19 mouse cellular contexts compared by ENCODE assay signal in genomic region chr6:142668419-142668766, GRCm38 (mm10). TPM values are rescaled to one million over a fixed set of nuclear protein-coding genes. Genes with fewer than 3 reads are reported as not detected.
DNase-seq lines count a peak whose midpoint lies in the region; ATAC-seq and TF ChIP-seq lines count a peak whose summit lies in the region.
"Had no signal": no experiment of that assay in that cellular context is flagged by ENCODE, and none has a peak within 500 bp of the region (broad histone marks: within the 10 kb centered on the region; RNA-seq: fewer than 3 reads in every experiment).

No protein-coding gene starts in this region.

- H3K9me3 ChIP-seq in heart, embryonic 10.5 days = no peaks in the 10 kb centered on the region; the same call in 1 of the 2 replicates
- H3K9me3 ChIP-seq in heart, postnatal 0 days (replicated peaks; ENCODE audit: control insufficient read depth, low read length) = peaks cover 3% of the 10 kb centered on the region; the same call in 1 of the 2 replicates
- H3K9me3 ChIP-seq in stomach, embryonic 15.5 days = no peaks in the 10 kb centered on the region
- H3K9me3 ChIP-seq: forebrain, embryonic 12.5 days; hindbrain, embryonic 12.5 days had no signal

- H3K9ac ChIP-seq in heart, postnatal 0 days (replicated peaks; ENCODE audit: low read depth, low read length) = no peak overlapping the region
- H3K9ac ChIP-seq in stomach, embryonic 15.5 days = no peak overlapping the region
- H3K9ac ChIP-seq: forebrain, embryonic 12.5 days; hindbrain, embryonic 12.5 days; limb, embryonic 12.5 days; liver, embryonic 13.5 days had no signal

- H3K4me3 ChIP-seq in heart, embryonic 10.5 days = no peak overlapping the region
- no peak overlapping the region for H3K4me3 ChIP-seq in heart, postnatal 0 days (ENCODE audit: low read depth, low read length)
- no peak overlapping the region for H3K4me3 ChIP-seq in stomach, embryonic 15.5 days (replicated peaks)
- H3K4me3 ChIP-seq: forebrain, embryonic 12.5 days; hindbrain, embryonic 12.5 days; limb, embryonic 12.5 days; liver, embryonic 13.5 days had no signal

- no peaks in the 10 kb centered on the region for H3K27me3 ChIP-seq in heart, embryonic 10.5 days (ENCODE audit: insufficient read depth, poor library complexity, severe bottlenecking)
- H3K27me3 ChIP-seq in heart, postnatal 0 days (ENCODE audit: control insufficient read depth, insufficient read depth, low read length) = no peaks in the 10 kb centered on the region
- H3K27me3 ChIP-seq in stomach, embryonic 15.5 days (replicated peaks) = no peaks in the 10 kb centered on the region
- H3K27me3 ChIP-seq: forebrain, embryonic 12.5 days; hindbrain, embryonic 12.5 days; limb, embryonic 12.5 days; liver, embryonic 13.5 days had no signal

- no peak overlapping the region for H3K4me2 ChIP-seq in heart, postnatal 0 days (ENCODE audit: low read depth, low read length)
- H3K4me2 ChIP-seq in stomach, embryonic 15.5 days = no peak overlapping the region
- H3K4me2 ChIP-seq: forebrain, embryonic 12.5 days; hindbrain, embryonic 12.5 days; limb, embryonic 12.5 days; liver, embryonic 13.5 days; midbrain, embryonic 11.5 days had no signal

- H3K4me1 ChIP-seq in heart, embryonic 10.5 days = peaks cover 6% of the 10 kb centered on the region; the same call in 1 of the 2 replicates
- peaks cover 16% of the 10 kb centered on the region; the same call in 1 of the 2 replicates for H3K4me1 ChIP-seq in heart, postnatal 0 days (ENCODE audit: control insufficient read depth, insufficient read depth)
- H3K4me1 ChIP-seq in stomach, embryonic 15.5 days = no peaks in the 10 kb centered on the region
- H3K4me1 ChIP-seq: forebrain, embryonic 12.5 days; hindbrain, embryonic 12.5 days; limb, embryonic 12.5 days; liver, embryonic 13.5 days had no signal

- peaks cover 45% of the 10 kb centered on the region for H3K36me3 ChIP-seq in heart, embryonic 10.5 days
- peaks cover 46% of the 10 kb centered on the region for H3K36me3 ChIP-seq in heart, postnatal 0 days (replicated peaks; ENCODE audit: control insufficient read depth, insufficient read depth, low read length)
- 0 out of 2 replicates have a peak, but pooled peaks cover 2% of the 10 kb centered on the region for H3K36me3 ChIP-seq in stomach, embryonic 15.5 days
- H3K36me3 ChIP-seq: forebrain, embryonic 12.5 days; hindbrain, embryonic 12.5 days; limb, embryonic 12.5 days; liver, embryonic 13.5 days had no signal

- no peak for DNase-seq in heart, embryonic 10.5 days (ENCODE audit: low spot score)
- no peak for DNase-seq in heart, adult 11 months
- no peak for DNase-seq in heart, postnatal 0 days (ENCODE audit: low spot score)
- no peak for DNase-seq in heart, adult 9 months (ENCODE audit: low spot score in 2 of 2)
- peak; percentile 33 for DNase-seq in fat pad, adult 2 months (ENCODE audit: extremely low read depth, low read depth, low spot score)
- no peak for DNase-seq in retina, embryonic 14.5 days (ENCODE audit: low spot score)
- DNase-seq: cerebellum, adult 11-12 months; cerebellum, postnatal 14 days; liver, embryonic 13.5 days; right cerebral cortex, adult 18-20 months; right cerebral cortex, postnatal 4 days; thymus, postnatal 14 days had no signal

- ATAC-seq in heart, postnatal 0 days (ENCODE audit: insufficient read depth, low read depth) = peak; percentile 75
- ATAC-seq in stomach, embryonic 15.5 days (ENCODE audit: insufficient read depth, low FRiP score, low read depth) = no peak; the same call in 1 of the 2 replicates

- 24% methylated on average over 1 of the region's 1 CpGs for WGBS in heart, embryonic 10.5 days
- 7% methylated on average over 1 of the region's 1 CpGs for WGBS in heart, postnatal 0 days
- WGBS in stomach, embryonic 15.5 days = 34% methylated on average over 1 of the region's 1 CpGs

- TF ChIP-seq CTCF in heart, postnatal 0 days (IDR thresholded peaks at IDR 0.05; ENCODE audit: low read depth) = no peak

- H3K27ac ChIP-seq in heart, embryonic 10.5 days = 0 out of 2 replicates have a peak overlapping the region, but pooled peaks have one; percentile 63
- H3K27ac ChIP-seq in heart, postnatal 0 days (ENCODE audit: low read depth) = peak overlapping the region; percentile 91
- H3K27ac ChIP-seq in stomach, embryonic 15.5 days = peak overlapping the region; percentile 42; the same call in 1 of the 2 replicates
- H3K27ac ChIP-seq: forebrain, embryonic 12.5 days; hindbrain, embryonic 12.5 days; limb, embryonic 12.5 days; liver, embryonic 13.5 days had no signal

- TF ChIP-seq EP300 in heart, postnatal 0 days (IDR thresholded peaks at IDR 0.05; ENCODE audit: low read depth) = no peak

RNA-seq across cellular contexts. Expression of gene Abcc9, which starts 33.7 kb away (rescaled TPM):
- 11.2 and 25.6 TPM in 2 replicates for polyA plus RNA-seq in heart, embryonic 10.5 days (2016; fragmentation: Nextera tagmentation; extraction: Ambion mirVana)
- 104 and 108 TPM in 2 replicates for total RNA-seq in heart, postnatal 0 days (2014; rRNA removed; ENCODE audit: low replicate concordance)
- 18.8 and 21.0 TPM in 2 replicates for polyA plus RNA-seq in heart, postnatal 0 days (2015; fragmentation: Nextera tagmentation; extraction: Ambion mirVana)
- polyA plus RNA-seq in stomach, embryonic 15.5 days (2015; fragmentation: Nextera tagmentation; extraction: Ambion mirVana) = 12.5 and 17.9 TPM in 2 replicates
- total RNA-seq: granulocyte monocyte progenitor cell, adult 5-6 weeks; megakaryocyte progenitor cell, adult 5-6 weeks had no signal
